Mouse (Mus musculus): ENCODE data around the gene Mrpl4. TPM values are rescaled to one million over a fixed set of nuclear protein-coding genes. Genes with fewer than 3 reads are reported as not detected.
"Not testable (repeated sequence)": the region's sequence is repeated elsewhere in the genome, so short reads cannot be mapped to it uniquely, and the experiment has no call there.

Mrpl4 gene
- total RNA-seq, 1 experiment = 80.8 TPM

DNA sequence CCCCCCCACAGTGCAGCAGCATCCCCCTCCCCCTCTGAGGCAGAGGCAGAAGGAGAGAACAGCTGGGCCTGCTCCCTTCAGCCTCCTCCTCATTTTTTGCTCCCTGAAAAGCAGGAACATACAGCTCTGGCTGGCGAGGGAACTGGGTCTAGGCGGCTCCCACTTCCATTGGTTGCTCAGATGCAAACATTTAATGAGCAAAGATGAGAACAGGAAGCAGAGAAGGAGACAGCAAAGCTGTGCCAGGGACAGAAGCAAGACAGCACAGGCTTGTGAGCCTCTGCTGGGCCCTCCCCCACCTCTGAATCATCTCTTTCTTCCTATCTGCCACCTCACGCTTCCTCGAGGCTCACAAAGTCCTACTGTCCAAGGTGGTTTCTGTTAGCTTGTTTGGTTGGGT is 38.8 kb downstream of the Mrpl4 start:
- in situ Hi-C loops (cut with MboI; ENCODE audit: low sequenced_read_pairs in 2 of 2, unreplicated experiment in 2 of 2) = no loop called here
- Histone ChIP-seq H3K4me1 (ENCODE audit: control insufficient read depth in 2 of 2, insufficient read depth in 2 of 2, low read length in 2 of 2, poor library complexity in 1 of 2) (peaks cover 0 to 19% of the 10 kb centered on the region in 2 experiments; a peak in 2 of 4 replicates), H3K9ac (ENCODE audit: insufficient read depth, low read depth, low read length, poor library complexity, severe bottlenecking) (no peak overlapping the region), H3K27ac (ENCODE audit: insufficient read depth, low read depth, low read length, poor library complexity, severe bottlenecking) (no peak overlapping the region), H3K4me3 (ENCODE audit: insufficient read depth in 1 of 2, low read depth in 1 of 2, low read length in 2 of 2, poor library complexity in 1 of 2, severe bottlenecking in 1 of 2) (no peak overlapping the region), H3K9me3 (ENCODE audit: control insufficient read depth, insufficient read depth, low read depth, low read length) (no peaks in the 10 kb centered on the region), H3K36me3 (ENCODE audit: control insufficient read depth, insufficient read depth, low read length, poor library complexity, severe bottlenecking) (no peaks in the 10 kb centered on the region)
- no peak for DNase-seq (ENCODE audit: low read depth, low spot score)
- TF ChIP-seq MAFK (IDR thresholded peaks at IDR 0.05; ENCODE audit: insufficient read depth, low read depth, low read length) (no peak), ZC3H11A (IDR thresholded peaks at IDR 0.05; ENCODE audit: borderline replicate concordance, low read depth, low read length) (no peak), ZNF384 (IDR thresholded peaks at IDR 0.05; ENCODE audit: low read depth, low read length) (no peak), HCFC1 (IDR thresholded peaks at IDR 0.05; ENCODE audit: borderline replicate concordance, insufficient read depth, low read length) (no peak)

GRCm38 (mm10) chr9:21043563-21043962 is 41.0 kb downstream of the Mrpl4 start:
- no peak for DNase-seq (ENCODE audit: low read depth, low spot score)
- Histone ChIP-seq H3K27ac (ENCODE audit: insufficient read depth, low read depth, low read length, poor library complexity, severe bottlenecking) (no peak overlapping the region), H3K4me3 (ENCODE audit: insufficient read depth in 1 of 2, low read depth in 1 of 2, low read length in 2 of 2, poor library complexity in 1 of 2, severe bottlenecking in 1 of 2) (no peak overlapping the region), H3K9ac (ENCODE audit: insufficient read depth, low read depth, low read length, poor library complexity, severe bottlenecking) (no peak overlapping the region), H3K9me3 (ENCODE audit: control insufficient read depth, insufficient read depth, low read depth, low read length) (no peaks in the 10 kb centered on the region), H3K4me1 (ENCODE audit: control insufficient read depth in 2 of 2, insufficient read depth in 2 of 2, low read length in 2 of 2, poor library complexity in 1 of 2) (peaks cover 0 to 3% of the 10 kb centered on the region in 2 experiments; a peak in 1 of 4 replicates), H3K36me3 (ENCODE audit: control insufficient read depth, insufficient read depth, low read length, poor library complexity, severe bottlenecking) (no peaks in the 10 kb centered on the region)
- TF ChIP-seq ZC3H11A (IDR thresholded peaks at IDR 0.05; ENCODE audit: borderline replicate concordance, low read depth, low read length) = no peak
- TF ChIP-seq HCFC1 (IDR thresholded peaks at IDR 0.05; ENCODE audit: borderline replicate concordance, insufficient read depth, low read length) = no peak
- no peak for TF ChIP-seq ZNF384 (IDR thresholded peaks at IDR 0.05; ENCODE audit: low read depth, low read length)
- no peak for TF ChIP-seq MAFK (IDR thresholded peaks at IDR 0.05; ENCODE audit: insufficient read depth, low read depth, low read length)
- in situ Hi-C loops (cut with MboI; ENCODE audit: low sequenced_read_pairs in 2 of 2, unreplicated experiment in 2 of 2) = no loop called here

- H3K4me3 ChIP-seq (ENCODE audit: insufficient read depth in 1 of 2, low read depth in 1 of 2, low read length in 2 of 2, poor library complexity in 1 of 2, severe bottlenecking in 1 of 2); H3K9me3 ChIP-seq (ENCODE audit: control insufficient read depth, insufficient read depth, low read depth, low read length); H3K4me1 ChIP-seq (ENCODE audit: control insufficient read depth in 2 of 2, insufficient read depth in 2 of 2, low read length in 2 of 2, poor library complexity in 1 of 2); DNase-seq (ENCODE audit: low read depth, low spot score); H3K36me3 ChIP-seq (ENCODE audit: control insufficient read depth, insufficient read depth, low read length, poor library complexity, severe bottlenecking); H3K27ac ChIP-seq (ENCODE audit: insufficient read depth, low read depth, low read length, poor library complexity, severe bottlenecking); in situ Hi-C loops (cut with MboI; ENCODE audit: low sequenced_read_pairs in 2 of 2, unreplicated experiment in 2 of 2); H3K9ac ChIP-seq (ENCODE audit: insufficient read depth, low read depth, low read length, poor library complexity, severe bottlenecking): not testable (repeated sequence)
These were observed 42.2 kb downstream of the Mrpl4 start for GRCm38 (mm10) chr9:21044785-21045184.

GRCm38 (mm10) chr9:21045235-21045634 is 42.7 kb downstream of the Mrpl4 start:
- H3K27ac ChIP-seq (ENCODE audit: insufficient read depth, low read depth, low read length, poor library complexity, severe bottlenecking) = no peak overlapping the region
- no peak for TF ChIP-seq ZC3H11A (IDR thresholded peaks at IDR 0.05; ENCODE audit: borderline replicate concordance, low read depth, low read length)
- no peak for TF ChIP-seq HCFC1 (IDR thresholded peaks at IDR 0.05; ENCODE audit: borderline replicate concordance, insufficient read depth, low read length)
- TF ChIP-seq ZNF384 (IDR thresholded peaks at IDR 0.05; ENCODE audit: low read depth, low read length) = no peak
- TF ChIP-seq MAFK (IDR thresholded peaks at IDR 0.05; ENCODE audit: insufficient read depth, low read depth, low read length) = no peak
- no peak for TF ChIP-seq CHD2 (IDR thresholded peaks at IDR 0.05; ENCODE audit: low read depth, low read length)
- in situ Hi-C loops (cut with MboI; ENCODE audit: low sequenced_read_pairs in 2 of 2, unreplicated experiment in 2 of 2) = no loop called here
- no peak overlapping the region for H3K9ac ChIP-seq (ENCODE audit: insufficient read depth, low read depth, low read length, poor library complexity, severe bottlenecking)
- DNase-seq (ENCODE audit: low read depth, low spot score) = no peak
- H3K4me3 ChIP-seq (ENCODE audit: insufficient read depth in 1 of 2, low read depth in 1 of 2, low read length in 2 of 2, poor library complexity in 1 of 2, severe bottlenecking in 1 of 2) = no peak overlapping the region
- no peaks in the 10 kb centered on the region for H3K36me3 ChIP-seq (ENCODE audit: control insufficient read depth, insufficient read depth, low read length, poor library complexity, severe bottlenecking)
- no peaks in the 10 kb centered on the region for H3K9me3 ChIP-seq (ENCODE audit: control insufficient read depth, insufficient read depth, low read depth, low read length)
- H3K4me1 ChIP-seq (ENCODE audit: control insufficient read depth in 2 of 2, insufficient read depth in 2 of 2, low read length in 2 of 2, poor library complexity in 1 of 2) = peaks cover 0 to 3% of the 10 kb centered on the region in 2 experiments; a peak in 1 of 4 replicates

DNA sequence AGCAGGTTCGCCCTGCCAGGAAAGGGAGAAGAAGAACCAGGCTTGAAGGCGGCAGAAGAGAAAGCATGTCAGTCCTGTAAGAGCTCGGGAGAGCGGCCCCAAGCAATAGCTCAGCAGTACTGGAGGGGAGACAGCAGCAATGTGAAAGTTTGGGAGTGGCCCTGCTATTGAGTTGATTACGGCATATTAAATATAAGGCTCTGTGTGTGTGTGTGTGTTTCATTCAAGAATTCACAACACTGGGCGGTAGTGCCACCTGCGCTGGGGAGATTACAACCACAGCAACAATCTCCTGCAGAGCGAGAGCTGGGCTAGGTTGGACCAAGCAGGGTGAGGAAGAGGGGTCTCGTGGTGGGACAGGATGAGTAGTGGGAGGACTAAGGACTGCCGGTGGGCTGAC is 49.0 kb downstream of the Mrpl4 start:
- H3K9ac ChIP-seq (ENCODE audit: insufficient read depth, low read depth, low read length, poor library complexity, severe bottlenecking) = no peak overlapping the region
- no peak overlapping the region for H3K4me3 ChIP-seq (ENCODE audit: insufficient read depth in 1 of 2, low read depth in 1 of 2, low read length in 2 of 2, poor library complexity in 1 of 2, severe bottlenecking in 1 of 2)
- in situ Hi-C loops (cut with MboI; ENCODE audit: low sequenced_read_pairs in 2 of 2, unreplicated experiment in 2 of 2) = no loop called here
- H3K4me1 ChIP-seq (ENCODE audit: control insufficient read depth in 2 of 2, insufficient read depth in 2 of 2, low read length in 2 of 2, poor library complexity in 1 of 2) = no peaks in the 10 kb centered on the region
- DNase-seq (ENCODE audit: low read depth, low spot score) = no peak
- H3K36me3 ChIP-seq (ENCODE audit: control insufficient read depth, insufficient read depth, low read length, poor library complexity, severe bottlenecking) = no peaks in the 10 kb centered on the region
- TF ChIP-seq CHD2 (IDR thresholded peaks at IDR 0.05; ENCODE audit: low read depth, low read length) (no peak), HCFC1 (IDR thresholded peaks at IDR 0.05; ENCODE audit: borderline replicate concordance, insufficient read depth, low read length) (no peak), ZC3H11A (IDR thresholded peaks at IDR 0.05; ENCODE audit: borderline replicate concordance, low read depth, low read length) (no peak), MAFK (IDR thresholded peaks at IDR 0.05; ENCODE audit: insufficient read depth, low read depth, low read length) (no peak), ZNF384 (IDR thresholded peaks at IDR 0.05; ENCODE audit: low read depth, low read length) (no peak)
- H3K27ac ChIP-seq (ENCODE audit: insufficient read depth, low read depth, low read length, poor library complexity, severe bottlenecking) = no peak overlapping the region
- H3K9me3 ChIP-seq (ENCODE audit: control insufficient read depth, insufficient read depth, low read depth, low read length) = no peaks in the 10 kb centered on the region

Other genes with a start within 250 kb of the Mrpl4 start
- gene Col5a3, start 187.7 kb upstream of the Mrpl4 start, total RNA-seq (2012; rRNA removed) = 2.3 TPM in 2 replicates
- not detected in 2 replicates for gene Rdh8, start 184.2 kb upstream of the Mrpl4 start, total RNA-seq (2012; rRNA removed)
- gene A230050P20Rik, start 134.1 kb upstream of the Mrpl4 start, total RNA-seq (2012; rRNA removed) = 8.3 and 16.5 TPM in 2 replicates
- gene Angptl6, start 123.0 kb upstream of the Mrpl4 start, total RNA-seq (2012; rRNA removed) = 4.1 and 4.4 TPM in 2 replicates
- 179 and 287 TPM in 2 replicates for gene Ppan, start 114.6 kb upstream of the Mrpl4 start, total RNA-seq (2012; rRNA removed)
- gene Eif3g, start 104.1 kb upstream of the Mrpl4 start, total RNA-seq (2012; rRNA removed) = 196 and 239 TPM in 2 replicates
- 122 and 124 TPM in 2 replicates for gene Dnmt1, start 42.9 kb upstream of the Mrpl4 start, total RNA-seq (2012; rRNA removed)
- gene S1pr2, start 26.0 kb upstream of the Mrpl4 start, total RNA-seq (2012; rRNA removed) = 35.7 and 62.4 TPM in 2 replicates
- gene Icam1, start 13.2 kb downstream of the Mrpl4 start, total RNA-seq (2012; rRNA removed) = 153 and 310 TPM in 2 replicates
- gene Icam4, start 26.6 kb downstream of the Mrpl4 start, total RNA-seq (2012; rRNA removed) = 1.5 and 3.1 TPM in 2 replicates
- 1.4 and 1.8 TPM in 2 replicates for gene Icam5, start 29.3 kb downstream of the Mrpl4 start, total RNA-seq (2012; rRNA removed)
- gene Zglp1, start 64.4 kb downstream of the Mrpl4 start, total RNA-seq (2012; rRNA removed) = 1.3 and 2.0 TPM in 2 replicates
- 2.1 and 2.7 TPM in 2 replicates for gene Gm49373, start 70.4 kb downstream of the Mrpl4 start, total RNA-seq (2012; rRNA removed)
- gene Fdx1l, start 70.9 kb downstream of the Mrpl4 start, total RNA-seq (2012; rRNA removed) = 38.8 and 46.0 TPM in 2 replicates
- gene Gm38431, start 89.3 kb downstream of the Mrpl4 start, total RNA-seq (2012; rRNA removed) = 18.5 and 22.1 TPM in 2 replicates
- 18.9 and 26.3 TPM in 2 replicates for gene Raver1, start 89.3 kb downstream of the Mrpl4 start, total RNA-seq (2012; rRNA removed)
- 16.8 and 20.9 TPM in 2 replicates for gene Tyk2, start 128.5 kb downstream of the Mrpl4 start, total RNA-seq (2012; rRNA removed)
- 118 and 165 TPM in 2 replicates for gene Cdc37, start 147.2 kb downstream of the Mrpl4 start, total RNA-seq (2012; rRNA removed)
- gene Pde4a, start 163.0 kb downstream of the Mrpl4 start, total RNA-seq (2012; rRNA removed) = 3.2 and 4.9 TPM in 2 replicates
- 23.3 and 27.4 TPM in 2 replicates for gene Keap1, start 236.6 kb downstream of the Mrpl4 start, total RNA-seq (2012; rRNA removed)
- gene S1pr5, start 245.7 kb downstream of the Mrpl4 start, total RNA-seq (2012; rRNA removed) = 0.27 and 0.53 TPM in 2 replicates

Measured in ES-E14 (cell line).